Mouse (Mus musculus) telencephalon, adult 2 months (tissue): Measurements from ENCODE around the gene Phf13.

ENCODE experiments used
- DNase-seq: peaks from one replicate; pipeline ENCODE4 v3.0.0-alpha.2; 2011; ENCODE audit warnings: low read depth, low spot score

Phf13 gene

DNA sequence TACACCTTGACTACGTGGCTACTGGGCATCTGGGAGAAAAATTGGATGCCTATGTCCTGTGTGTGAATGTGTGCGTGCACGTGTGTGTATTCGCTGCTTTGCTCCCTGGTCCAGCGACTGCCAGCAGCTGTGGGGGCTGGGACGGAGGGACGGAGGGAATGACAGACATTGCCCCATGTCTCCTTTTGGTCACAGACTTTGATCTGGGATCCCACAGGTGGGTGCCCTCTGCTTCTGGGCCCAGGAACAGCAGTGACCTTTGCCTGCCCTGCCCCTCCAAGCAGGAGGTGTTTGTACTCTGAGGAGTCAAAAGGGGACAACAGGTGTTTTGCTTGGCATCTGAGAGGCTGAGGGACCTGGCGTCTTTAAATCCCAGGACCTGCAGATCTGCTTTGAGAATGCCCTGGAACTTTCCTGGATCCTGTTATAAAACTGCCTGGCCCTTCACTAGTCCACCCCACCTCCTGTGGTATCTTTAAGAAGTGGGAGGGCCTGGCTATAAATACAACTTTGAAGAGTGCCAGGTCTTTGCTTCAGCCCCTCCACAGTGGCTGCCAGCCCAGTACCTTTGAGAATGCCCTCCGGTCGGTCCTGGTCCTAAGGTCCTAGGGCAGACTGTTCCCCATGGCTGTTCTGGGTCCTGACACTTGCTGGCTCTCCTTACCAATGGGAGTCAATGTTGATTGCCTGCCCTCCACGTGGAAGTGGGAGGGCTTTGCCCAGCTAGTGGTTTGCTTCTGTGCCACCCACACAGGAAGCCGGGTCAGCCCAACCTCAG is 17.2 kb upstream of the Phf13 start:
- DNase-seq, result no peak

GRCm38 (mm10) chr4:152012109-152012508 is 16.1 kb upstream of the Phf13 start:
- DNase-seq, result no peak

GRCm38 (mm10) chr4:152011171-152011760 is 15.2 kb upstream of the Phf13 start:
- DNase-seq, result no peak

DNA sequence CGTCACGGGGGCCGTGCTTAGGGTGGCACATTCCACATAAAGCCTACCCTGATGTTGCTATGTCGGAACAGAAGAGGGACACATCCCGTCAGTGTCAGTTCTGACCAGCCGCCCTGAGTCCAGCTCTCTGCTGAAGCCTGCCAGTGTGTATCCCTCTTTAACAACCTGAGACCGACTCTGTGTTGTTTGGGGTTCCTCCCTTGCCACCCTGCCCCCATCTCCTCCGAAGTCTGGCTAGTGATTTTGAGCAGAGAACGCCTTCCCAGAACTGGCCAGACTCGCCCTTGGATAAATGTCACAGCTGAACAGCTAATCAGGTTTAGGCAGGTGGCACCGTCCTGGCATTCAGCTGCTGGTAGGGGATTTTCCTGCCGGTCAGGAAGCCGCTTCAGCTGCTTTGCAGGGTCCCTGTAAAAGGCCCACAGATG is 14.7 kb upstream of the Phf13 start:
- DNase-seq, result no peak

DNA sequence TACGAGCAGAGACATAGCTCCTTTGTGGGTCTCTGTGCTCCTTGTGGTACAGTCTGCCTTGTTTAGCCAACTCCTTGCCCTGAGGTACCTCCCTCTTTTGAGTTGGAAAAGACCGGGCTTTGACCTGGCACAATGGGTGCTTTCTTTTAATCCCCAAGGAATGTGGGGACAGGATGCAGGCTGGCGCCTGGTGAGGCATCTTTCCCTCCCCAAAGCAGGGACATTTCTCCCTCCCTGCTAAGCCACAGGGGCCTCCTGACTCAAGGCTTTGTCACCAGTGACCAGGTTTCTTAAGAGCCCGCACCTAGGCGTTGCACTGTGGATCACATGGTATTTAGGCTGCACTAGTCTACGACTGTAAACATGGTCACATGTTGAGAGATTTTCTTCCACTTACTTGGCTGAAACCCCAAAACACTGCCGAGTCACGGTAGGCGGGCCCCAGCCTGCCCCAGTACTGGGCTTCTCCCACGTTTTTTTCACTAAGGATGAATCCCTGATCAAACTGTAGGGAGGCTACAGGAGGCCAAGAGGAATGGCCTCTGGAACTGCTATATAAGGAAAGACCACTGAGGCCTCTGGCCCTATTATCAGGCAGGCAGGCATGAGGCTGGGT is 14.1 kb upstream of the Phf13 start:
- DNase-seq, result peak; percentile 31

GRCm38 (mm10) chr4:152009076-152010051 is 13.3 kb upstream of the Phf13 start:
- DNase-seq, result peak; percentile 79

- peak; percentile 91 for DNase-seq
Measured at GRCm38 (mm10) chr4:152008622-152009075, 12.6 kb upstream of the Phf13 start, which contains the start of gene Klhl21. TSS of gene Klhl21 (plus strand) at chr4:152008803.

DNA sequence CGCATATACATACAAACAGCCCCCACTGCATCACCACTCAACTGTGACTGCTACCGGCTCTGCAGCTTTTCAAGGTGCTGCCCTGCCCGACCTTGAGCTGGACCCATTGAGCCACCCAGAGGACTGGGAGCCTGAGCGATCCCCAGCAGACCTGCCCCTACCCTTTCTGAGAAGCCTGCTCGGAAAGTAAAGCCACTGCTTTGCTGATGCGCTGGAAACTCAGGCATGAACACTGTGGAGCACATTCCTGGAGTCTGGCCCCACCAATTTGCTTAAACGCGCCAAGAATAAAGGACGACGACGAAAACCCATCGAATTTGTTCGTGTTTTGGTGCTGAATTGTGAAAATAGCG is 12.1 kb upstream of the Phf13 start:
- no peak for DNase-seq

GRCm38 (mm10) chr4:152007481-152008147 is 11.6 kb upstream of the Phf13 start:
- peak; percentile 42 for DNase-seq

DNA sequence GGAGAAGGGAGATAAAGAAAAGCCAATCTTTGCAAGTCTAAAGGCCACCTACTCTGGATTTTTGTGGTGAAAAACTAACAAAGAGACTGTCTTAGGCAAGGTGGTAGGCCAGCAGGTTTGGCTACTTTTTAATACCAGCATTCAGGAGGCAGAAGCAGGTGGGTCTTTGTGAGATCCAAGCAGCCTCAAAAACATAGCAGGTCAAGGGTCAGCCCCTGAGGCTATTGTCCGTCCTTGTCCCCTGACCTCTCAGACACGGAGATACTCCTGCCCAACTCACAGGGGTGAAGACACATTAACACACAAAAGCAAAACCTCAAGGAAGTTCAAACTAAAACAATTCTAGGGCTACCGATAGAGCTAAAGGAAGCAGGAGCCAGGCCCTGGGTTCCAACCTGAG is 10.8 kb upstream of the Phf13 start:
- no peak for DNase-seq

DNA sequence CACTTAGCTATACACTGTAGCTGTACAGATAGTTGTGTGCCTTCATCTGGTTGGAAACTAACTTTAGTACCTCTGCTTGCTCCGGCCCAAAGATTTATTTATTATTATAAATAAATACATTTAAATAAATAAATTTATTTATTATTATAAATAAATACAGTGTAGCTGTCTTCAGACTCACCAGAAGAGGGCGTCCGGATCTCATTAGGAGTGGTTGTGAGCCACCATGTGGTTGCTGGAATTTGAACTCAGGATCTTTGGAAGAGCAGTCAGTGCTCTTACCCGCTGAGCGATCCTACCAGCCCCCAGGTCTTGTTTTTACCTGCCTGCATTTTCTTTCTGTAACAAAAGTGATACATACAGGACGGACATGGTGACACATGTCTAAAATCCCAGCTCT is 10.1 kb upstream of the Phf13 start:
- DNase-seq, result no peak

- no peak for DNase-seq
Measured at GRCm38 (mm10) chr4:152002063-152002462, 6.0 kb upstream of the Phf13 start.

- no peak for DNase-seq
Measured at GRCm38 (mm10) chr4:152001335-152001734, 5.3 kb upstream of the Phf13 start.

- DNase-seq, result peak; percentile 81
Measured at GRCm38 (mm10) chr4:152000906-152001305, 4.8 kb upstream of the Phf13 start.

DNA sequence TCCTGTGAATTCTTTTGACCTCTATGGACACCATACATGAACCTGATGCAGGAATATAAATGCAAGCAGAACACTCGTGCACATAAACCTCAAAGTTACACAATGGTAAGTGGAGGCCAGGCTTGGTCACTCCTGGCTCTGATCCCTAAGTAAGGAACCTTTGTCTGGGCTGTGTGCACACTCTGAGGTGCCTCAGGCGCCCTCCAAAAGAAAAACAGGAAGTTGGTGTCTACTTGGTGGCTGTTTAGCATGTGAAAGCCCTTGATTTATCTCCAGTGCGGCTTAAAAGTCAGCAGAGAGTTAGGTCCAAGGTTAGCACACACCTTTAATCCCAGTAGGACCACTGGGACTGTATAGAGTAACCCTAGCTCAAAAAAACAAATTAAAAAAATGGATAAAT is 3.4 kb upstream of the Phf13 start:
- DNase-seq, result no peak

DNA sequence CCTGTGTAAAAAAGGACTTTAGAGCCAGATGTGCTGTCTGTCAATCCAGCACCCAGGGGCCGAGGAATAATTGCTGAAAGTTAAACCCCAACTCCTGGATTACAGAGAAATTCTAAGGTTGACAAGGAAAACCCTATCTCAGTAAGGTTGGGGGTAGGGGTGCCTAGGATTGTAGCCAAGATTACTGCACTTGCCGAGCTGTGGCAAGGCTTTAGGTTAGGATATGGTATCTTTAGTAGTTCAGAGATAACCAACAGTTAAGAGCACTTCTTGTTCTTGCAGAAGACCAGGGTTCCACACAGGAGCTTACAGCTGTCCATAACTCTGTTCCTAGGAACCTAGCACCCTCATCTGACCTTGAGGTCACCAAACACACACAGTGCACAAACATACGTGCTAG is 1.6 kb upstream of the Phf13 start:
- DNase-seq, result no peak

DNA sequence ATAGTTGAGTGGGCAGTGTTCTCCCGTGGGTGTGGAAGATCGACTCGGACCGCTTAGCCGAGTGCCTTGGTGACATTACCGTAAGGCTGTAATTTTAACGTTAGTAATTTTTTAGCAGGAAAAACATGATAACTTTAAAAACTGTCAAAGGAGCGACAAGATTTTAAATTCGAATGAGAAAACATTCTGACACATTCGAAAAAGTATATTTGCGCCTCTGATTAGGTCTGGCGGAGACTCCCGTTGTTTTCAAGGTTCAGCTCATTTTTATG is 829 bp upstream of the Phf13 start:
- DNase-seq, result no peak

- DNase-seq, result no peak
Measured at GRCm38 (mm10) chr4:151995371-151996172, 486 bp downstream of the Phf13 start.

DNA sequence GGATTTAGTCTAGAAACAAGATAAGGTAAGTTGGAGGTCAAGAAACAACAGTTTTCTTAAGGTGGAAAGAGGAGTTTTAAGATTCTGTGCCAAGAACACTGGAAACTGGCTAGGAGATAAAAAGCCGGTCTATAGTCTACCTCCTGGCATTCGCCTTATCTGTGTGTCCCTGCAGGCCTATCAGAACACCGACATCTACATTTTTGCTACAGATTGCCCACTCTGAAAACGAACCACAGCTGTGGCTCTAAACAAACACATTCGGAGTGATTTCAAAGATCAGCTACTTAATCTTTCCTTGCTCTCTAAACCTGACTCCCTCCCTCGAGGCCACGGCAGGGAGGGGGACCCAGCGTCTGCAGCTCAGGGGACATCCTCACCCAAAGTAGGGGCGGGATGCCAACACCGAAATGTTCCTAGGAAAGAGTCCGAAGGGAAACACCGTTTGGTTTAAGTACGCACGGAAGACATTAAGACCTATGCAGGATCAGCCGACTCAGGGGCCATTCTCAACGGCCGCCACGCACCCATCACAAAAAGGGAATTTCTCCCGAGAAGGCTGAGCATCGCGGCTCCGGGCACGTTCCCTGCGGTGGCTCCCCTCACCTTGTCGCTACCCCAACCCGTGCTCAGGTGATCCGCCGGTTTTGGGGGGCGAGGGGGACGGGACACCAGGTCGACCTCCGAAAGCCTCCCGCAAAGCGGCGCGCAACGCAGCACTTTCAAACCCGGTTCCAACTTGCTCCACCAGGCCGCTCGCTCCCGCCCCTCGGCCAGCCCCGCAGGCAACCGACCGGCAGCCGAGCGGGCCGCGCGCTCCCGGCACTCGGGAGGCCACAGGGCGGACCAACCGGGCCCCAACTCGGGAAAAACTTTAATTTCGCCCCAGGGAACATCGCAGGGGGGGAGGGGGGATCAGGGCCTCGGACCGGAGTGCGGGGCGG is 1.6 kb downstream of the Phf13 start:
- no peak for DNase-seq
